Mouse (Mus musculus) intestine, embryonic 16.5 days (tissue): ENCODE measurements at regions not wholly inside any gene's neighbourhood (a gene's known extent, or its start where the extent isn't known, plus 50 kb on each side); places are given as distances from the start of the nearest gene placed in this dataset.

Experiments
- ATAC-seq: fragments of 200-750 bp; cut with Nextera tagmentation; 2 replicates; pipeline ENCODE4 v1.8.0; 2017; ENCODE audit warnings: moderate TSS enrichment, moderate library complexity
- H3K27ac ChIP-seq: fragments of 300-500 bp; sonication (generic); 2 replicates; pipeline ENCODE4 v1.5.1; 2014; ENCODE audit warnings: mild to moderate bottlenecking, low read length
- H3K27me3 ChIP-seq: fragments of 300-500 bp; sonication (generic); replicated peaks from 2 replicates; pipeline ENCODE4 v1.6.1; 2014; ENCODE audit warnings: low read length, control low read depth, mixed read lengths; ENCODE audit not compliant: control insufficient read depth, insufficient read depth
- H3K36me3 ChIP-seq: fragments of 300-500 bp; sonication (generic); 2 replicates; pipeline ENCODE4 v1.6.1; 2014; ENCODE audit warnings: low read length, control low read depth; ENCODE audit not compliant: control insufficient read depth, insufficient read depth
- H3K4me1 ChIP-seq: fragments of 300-500 bp; sonication (generic); 2 replicates; pipeline ENCODE4 v1.6.1; 2014; ENCODE audit warnings: low read length, control low read depth, mixed read lengths; ENCODE audit not compliant: control insufficient read depth, insufficient read depth
- H3K4me2 ChIP-seq: fragments of 300-500 bp; sonication (generic); 2 replicates; pipeline ENCODE4 v1.6.1; 2014; ENCODE audit warnings: low read depth, low read length, control low read depth
- H3K4me3 ChIP-seq: fragments of 300-500 bp; sonication (generic); 2 replicates; pipeline ENCODE4 v1.5.1; 2014; ENCODE audit warnings: mild to moderate bottlenecking, low read length
- H3K9ac ChIP-seq: fragments of 300-500 bp; sonication (generic); 2 replicates; pipeline ENCODE4 v1.6.1; 2014; ENCODE audit warnings: low read depth, low read length
- H3K9me3 ChIP-seq: fragments of 300-500 bp; sonication (generic); 2 replicates; pipeline ENCODE4 v1.6.1; 2016; ENCODE audit warnings: low read length, control low read depth; ENCODE audit not compliant: control insufficient read depth
- WGBS: fragments of 180-500 bp; shearing (Covaris S2); extraction: QIAGEN DNeasy Blood & Tissue Kit; methylation state at CpG from one replicate; pipeline ENCODE4 v1.1.7; 2014; 5-methylcytosine and 5-hydroxymethylcytosine counted together

- 92% methylated on average over 2 of the region's 2 CpGs for WGBS
- Histone ChIP-seq H3K4me1 (no peaks in the 10 kb centered on the region), H3K4me3 (no peak overlapping the region), H3K4me2 (no peak overlapping the region), H3K9me3 (no peaks in the 10 kb centered on the region), H3K27ac (no peak overlapping the region), H3K9ac (no peak overlapping the region), H3K27me3 (no peaks in the 10 kb centered on the region), H3K36me3 (no peaks in the 10 kb centered on the region)
- no peak for ATAC-seq
These were observed 496.2 kb downstream of the Tbc1d22a start for GRCm38 (mm10) chr15:86710429-86710828.

DNA sequence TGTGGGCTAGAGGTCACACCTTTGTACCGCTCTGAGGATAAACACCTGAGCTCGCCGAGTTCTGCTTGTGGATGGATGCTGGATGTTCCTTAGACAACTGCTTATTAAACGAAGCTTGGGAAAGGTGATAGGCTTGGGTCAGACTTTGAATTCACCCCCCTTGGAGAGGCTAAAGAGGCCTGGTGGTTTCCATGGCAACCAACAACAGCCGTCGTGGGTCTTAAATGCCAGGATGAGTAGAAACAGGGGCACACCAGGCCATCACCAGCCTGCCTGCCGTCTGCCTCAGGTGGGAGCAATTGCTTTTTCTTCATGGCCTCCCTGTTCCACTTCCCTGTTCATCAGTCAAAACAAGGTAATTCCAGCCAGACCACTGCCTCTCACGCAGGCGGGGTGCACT lies 504.1 kb downstream of the Tbc1d22a start:
- H3K9me3 ChIP-seq = no peaks in the 10 kb centered on the region
- no peaks in the 10 kb centered on the region for H3K36me3 ChIP-seq
- 50% methylated on average over 9 of the region's 9 CpGs for WGBS
- H3K27ac ChIP-seq = no peak overlapping the region
- no peak for ATAC-seq
- H3K4me2 ChIP-seq = no peak overlapping the region
- H3K4me1 ChIP-seq = no peaks in the 10 kb centered on the region
- no peak overlapping the region for H3K9ac ChIP-seq
- H3K27me3 ChIP-seq = no peaks in the 10 kb centered on the region
- H3K4me3 ChIP-seq = no peak overlapping the region

- no peak for ATAC-seq
- Histone ChIP-seq H3K9me3 (no peaks in the 10 kb centered on the region), H3K27me3 (no peaks in the 10 kb centered on the region), H3K9ac (no peak overlapping the region), H3K4me1 (no peaks in the 10 kb centered on the region), H3K4me3 (no peak overlapping the region), H3K36me3 (no peaks in the 10 kb centered on the region), H3K27ac (no peak overlapping the region), H3K4me2 (no peak overlapping the region)
- WGBS = 88% methylated on average over 12 of the region's 12 CpGs
These were observed 504.8 kb downstream of the Tbc1d22a start for GRCm38 (mm10) chr15:86719088-86719487.

GRCm38 (mm10) chr15:86721131-86721530 lies 506.9 kb downstream of the Tbc1d22a start:
- Histone ChIP-seq H3K9ac (no peak overlapping the region), H3K4me3 (no peak overlapping the region), H3K27me3 (no peaks in the 10 kb centered on the region), H3K9me3 (no peaks in the 10 kb centered on the region), H3K4me1 (no peaks in the 10 kb centered on the region), H3K4me2 (no peak overlapping the region), H3K36me3 (no peaks in the 10 kb centered on the region), H3K27ac (no peak overlapping the region)
- 54% methylated on average over 5 of the region's 5 CpGs for WGBS
- no peak for ATAC-seq

DNA sequence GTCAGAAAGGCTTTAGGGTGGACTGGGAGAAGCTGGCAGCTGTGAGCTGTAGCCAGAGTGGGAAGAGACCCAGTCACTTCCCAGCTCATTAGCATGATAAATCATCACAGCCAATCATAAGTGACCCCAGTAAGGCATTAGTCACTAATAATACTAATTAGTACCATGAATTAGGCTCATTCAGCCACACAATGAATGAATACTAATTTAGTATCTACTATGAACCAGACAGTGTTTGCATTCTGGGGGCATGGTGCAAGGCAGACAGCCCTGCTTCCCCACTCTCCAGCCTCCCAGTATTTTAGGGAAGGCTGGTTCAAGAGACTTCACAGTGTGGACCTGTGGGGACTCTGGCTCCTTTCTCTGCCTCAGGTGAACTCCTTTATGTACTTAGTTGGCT lies 523.7 kb downstream of the Tbc1d22a start:
- H3K36me3 ChIP-seq = no peaks in the 10 kb centered on the region
- H3K9ac ChIP-seq = no peak overlapping the region
- no peak overlapping the region for H3K4me3 ChIP-seq
- H3K27me3 ChIP-seq = no peaks in the 10 kb centered on the region
- no peak overlapping the region for H3K4me2 ChIP-seq
- no peaks in the 10 kb centered on the region for H3K4me1 ChIP-seq
- ATAC-seq = no peak
- no peaks in the 10 kb centered on the region for H3K9me3 ChIP-seq
- no peak overlapping the region for H3K27ac ChIP-seq

DNA sequence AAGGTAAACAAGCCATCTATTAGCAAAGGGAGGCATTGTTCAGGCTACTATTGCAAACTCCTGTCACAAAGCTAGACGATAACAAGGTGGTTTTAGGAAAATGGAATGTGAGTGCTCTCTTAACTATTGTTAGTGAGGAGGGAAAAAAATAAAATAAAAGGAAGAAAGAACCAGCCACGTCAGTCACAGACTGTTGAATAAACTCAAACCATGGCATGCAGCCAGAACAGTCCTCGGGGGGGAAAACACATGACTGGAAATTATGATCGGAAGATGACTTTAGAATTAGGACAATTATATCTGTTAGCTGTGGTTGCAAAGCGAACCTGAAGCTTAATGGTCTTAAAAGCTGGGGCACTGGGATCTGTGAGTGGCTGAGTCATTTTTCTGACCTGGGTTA lies 524.1 kb downstream of the Tbc1d22a start:
- Histone ChIP-seq H3K36me3 (no peaks in the 10 kb centered on the region), H3K27me3 (no peaks in the 10 kb centered on the region), H3K27ac (no peak overlapping the region), H3K9ac (no peak overlapping the region), H3K4me1 (no peaks in the 10 kb centered on the region), H3K9me3 (no peaks in the 10 kb centered on the region), H3K4me3 (no peak overlapping the region), H3K4me2 (no peak overlapping the region)
- ATAC-seq = no peak
- 25% methylated on average over 5 of the region's 5 CpGs for WGBS

DNA sequence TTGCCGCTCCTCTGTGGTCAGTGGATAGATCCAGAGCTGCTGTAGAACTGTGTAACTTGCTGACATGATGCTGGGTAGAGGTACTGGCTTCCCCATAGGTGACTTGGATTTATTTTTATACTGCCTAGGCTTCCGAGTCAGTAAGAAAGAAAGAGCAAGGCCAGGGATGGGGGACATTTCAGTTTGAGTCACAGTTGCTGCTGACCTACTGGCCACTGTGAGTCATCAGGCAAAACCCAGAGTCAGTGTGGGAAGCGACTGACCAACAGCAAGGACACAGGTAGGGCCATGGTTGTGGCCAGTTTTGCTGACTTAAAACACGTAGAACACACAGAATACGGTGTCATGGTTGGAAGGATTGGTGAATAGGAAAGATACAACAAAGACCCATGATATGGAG lies 524.5 kb downstream of the Tbc1d22a start:
- H3K9ac ChIP-seq = no peak overlapping the region
- 88% methylated on average over 5 of the region's 5 CpGs for WGBS

DNA sequence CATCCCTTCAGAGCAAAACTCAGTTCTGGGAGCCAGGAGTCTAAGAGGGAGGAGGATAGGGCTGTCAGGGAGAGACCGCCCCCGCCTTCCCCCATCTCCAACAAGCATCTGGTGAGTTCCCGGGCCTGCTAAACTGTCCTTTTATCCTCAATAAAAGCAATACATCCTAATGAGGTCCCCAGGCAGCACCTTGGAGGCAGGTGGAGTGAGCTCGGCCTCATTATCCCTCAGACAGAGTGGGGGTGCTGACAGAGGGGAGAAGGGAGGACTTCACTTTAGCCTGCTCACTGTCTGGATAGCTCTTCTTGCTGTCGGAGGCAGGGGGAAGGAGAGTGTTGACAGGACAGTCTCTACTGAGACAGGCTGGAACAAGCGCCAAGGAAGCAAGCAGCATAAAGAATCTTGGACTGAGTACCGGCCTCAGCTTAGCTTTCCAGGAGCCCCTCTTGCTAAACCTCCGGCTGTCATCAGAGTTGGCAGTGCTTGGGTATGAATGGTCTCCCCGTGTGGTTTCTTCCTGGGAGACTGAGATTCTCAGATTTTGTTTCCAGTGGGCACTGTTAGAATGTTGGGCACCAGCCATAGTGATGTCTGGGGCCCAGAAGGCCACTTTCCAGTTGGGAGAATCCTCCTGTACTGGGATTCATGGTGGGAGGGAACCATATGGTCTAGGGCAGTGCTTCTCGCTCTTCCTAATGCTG lies 537.3 kb downstream of the Tbc1d22a start:
- no peak overlapping the region for H3K9ac ChIP-seq
- ATAC-seq = no peak

More for the DNA sequence above, 524.5 kb downstream of the Tbc1d22a start:
- Histone ChIP-seq H3K9me3 (no peaks in the 10 kb centered on the region), H3K4me1 (no peaks in the 10 kb centered on the region), H3K4me2 (no peak overlapping the region), H3K4me3 (no peak overlapping the region), H3K27ac (no peak overlapping the region), H3K36me3 (no peaks in the 10 kb centered on the region), H3K27me3 (no peaks in the 10 kb centered on the region)
- ATAC-seq = no peak

GRCm38 (mm10) chr15:86763581-86764375 lies 549.5 kb downstream of the Tbc1d22a start:
- no peak for ATAC-seq
- Histone ChIP-seq H3K27ac (no peak overlapping the region), H3K36me3 (no peaks in the 10 kb centered on the region), H3K4me1 (no peaks in the 10 kb centered on the region), H3K4me2 (no peak overlapping the region), H3K9me3 (no peaks in the 10 kb centered on the region), H3K27me3 (no peaks in the 10 kb centered on the region), H3K9ac (no peak overlapping the region), H3K4me3 (no peak overlapping the region)
- WGBS = 90% methylated on average over 10 of the region's 10 CpGs

More for the DNA sequence above, 537.3 kb downstream of the Tbc1d22a start:
- WGBS = 63% methylated on average over 10 of the region's 10 CpGs
- H3K27ac ChIP-seq = no peak overlapping the region
- H3K27me3 ChIP-seq = no peaks in the 10 kb centered on the region
- H3K9me3 ChIP-seq = no peaks in the 10 kb centered on the region
- no peak overlapping the region for H3K4me2 ChIP-seq
- H3K4me1 ChIP-seq = no peaks in the 10 kb centered on the region
- H3K4me3 ChIP-seq = no peak overlapping the region
- no peaks in the 10 kb centered on the region for H3K36me3 ChIP-seq
